Mouse (Mus musculus): Measurements from ENCODE around the gene Dcaf11.

- no peak for TF ChIP-seq CTCF (IDR thresholded peaks at IDR 0.05; ENCODE audit: low read depth)
- TF ChIP-seq EP300 (optimal IDR thresholded peaks at IDR 0.05), result no peak
Measured at GRCm38 (mm10) chr14:55551794-55552193, 8.0 kb upstream of the Dcaf11 start.
